Mouse (Mus musculus) kidney, embryonic 16.5 days (tissue): ENCODE measurements around the gene Inpp5d. TPM values are rescaled to one million over a fixed set of nuclear protein-coding genes. Genes with fewer than 3 reads are reported as not detected.
"Not testable (repeated sequence)": the region's sequence is repeated elsewhere in the genome, so short reads cannot be mapped to it uniquely, and the experiment has no call there.

Experiments used
- ATAC-seq: fragments of 200-750 bp; cut with Nextera tagmentation; 2 replicates; pipeline ENCODE4 v1.8.0; 2017; ENCODE audit warnings: moderate TSS enrichment; ENCODE audit not compliant: low FRiP score, low TSS enrichment
- H3K27ac ChIP-seq: fragments of 300-500 bp; sonication (generic); 2 replicates; pipeline ENCODE4 v1.5.1; 2014; ENCODE audit warnings: low read length
- H3K27me3 ChIP-seq: fragments of 300-500 bp; sonication (generic); 2 replicates; pipeline ENCODE4 v1.6.1; 2014; ENCODE audit warnings: low read length, control low read depth, mixed read lengths; ENCODE audit not compliant: insufficient read depth
- H3K36me3 ChIP-seq: fragments of 300-500 bp; sonication (generic); 2 replicates; pipeline ENCODE4 v1.6.1; 2014; ENCODE audit warnings: low read length, control low read depth, mixed read lengths; ENCODE audit not compliant: insufficient read depth
- H3K4me1 ChIP-seq: fragments of 300-500 bp; sonication (generic); 2 replicates; pipeline ENCODE4 v1.6.1; 2014; ENCODE audit warnings: low read length, control low read depth, mixed read lengths; ENCODE audit not compliant: insufficient read depth
- H3K4me2 ChIP-seq: fragments of 300-500 bp; sonication (generic); replicated peaks from 2 replicates; pipeline ENCODE4 v1.6.1; 2014; ENCODE audit warnings: low read depth, low read length
- H3K4me3 ChIP-seq: fragments of 300-500 bp; sonication (generic); 2 replicates; pipeline ENCODE4 v1.5.1; 2014; ENCODE audit warnings: mild to moderate bottlenecking, low read length
- H3K9ac ChIP-seq: fragments of 300-500 bp; sonication (generic); replicated peaks from 2 replicates; pipeline ENCODE4 v1.6.1; 2014; ENCODE audit warnings: low read length
- H3K9me3 ChIP-seq: fragments of 300-500 bp; sonication (generic); 2 replicates; pipeline ENCODE4 v1.6.1; 2016; ENCODE audit warnings: low read length, control low read depth
- WGBS: fragments of 180-500 bp; shearing (Covaris S2); extraction: QIAGEN DNeasy Blood & Tissue Kit; methylation state at CpG from one replicate; pipeline ENCODE4 v1.1.7; 2014; 5-methylcytosine and 5-hydroxymethylcytosine counted together
- polyA plus RNA-seq: library from polyadenylated mRNA; unstranded; fragments of >200 nt; fragmentation: Nextera tagmentation; extraction: Ambion mirVana; gene quantifications from 2 replicates; pipeline ENCODE4 v1.2.1, GENCODE M21; 2015

Inpp5d gene
- polyA plus RNA-seq, 1 experiment from 2014 or later: 9.1 TPM

- Histone ChIP-seq H3K27me3 (no peaks in the 10 kb centered on the region), H3K36me3 (no peaks in the 10 kb centered on the region), H3K9me3 (peaks cover 3% of the 10 kb centered on the region; the same call in 1 of the 2 replicates), H3K4me2 (no peak overlapping the region), H3K4me1 (no peaks in the 10 kb centered on the region), H3K27ac (no peak overlapping the region), H3K4me3 (no peak overlapping the region), H3K9ac (no peak overlapping the region)
- ATAC-seq: no peak
- WGBS: 71% methylated on average over 1 of the region's 1 CpGs
Observed at GRCm38 (mm10) chr1:87660740-87661139, 40.6 kb downstream of the Inpp5d start.

- peaks cover 3% of the 10 kb centered on the region; the same call in 1 of the 2 replicates for H3K9me3 ChIP-seq
- ATAC-seq: no peak
- H3K36me3 ChIP-seq: no peaks in the 10 kb centered on the region
- WGBS: 70% methylated on average over 2 of the region's 2 CpGs
- H3K4me1 ChIP-seq: no peaks in the 10 kb centered on the region
- no peak overlapping the region for H3K4me2 ChIP-seq
- no peaks in the 10 kb centered on the region for H3K27me3 ChIP-seq
- H3K9ac ChIP-seq: no peak overlapping the region
- H3K27ac ChIP-seq: no peak overlapping the region
- H3K4me3 ChIP-seq: no peak overlapping the region
Observed at GRCm38 (mm10) chr1:87663992-87664391, 43.9 kb downstream of the Inpp5d start.

- Histone ChIP-seq H3K4me3 (no peak overlapping the region), H3K27ac (no peak overlapping the region), H3K27me3 (no peaks in the 10 kb centered on the region), H3K4me2 (no peak overlapping the region), H3K9ac (no peak overlapping the region), H3K9me3 (peaks cover 3% of the 10 kb centered on the region; the same call in 1 of the 2 replicates), H3K36me3 (no peaks in the 10 kb centered on the region), H3K4me1 (no peaks in the 10 kb centered on the region)
- no peak for ATAC-seq
- 65% methylated on average over 1 of the region's 1 CpGs for WGBS
Observed at GRCm38 (mm10) chr1:87667006-87667405, 46.9 kb downstream of the Inpp5d start.

DNA sequence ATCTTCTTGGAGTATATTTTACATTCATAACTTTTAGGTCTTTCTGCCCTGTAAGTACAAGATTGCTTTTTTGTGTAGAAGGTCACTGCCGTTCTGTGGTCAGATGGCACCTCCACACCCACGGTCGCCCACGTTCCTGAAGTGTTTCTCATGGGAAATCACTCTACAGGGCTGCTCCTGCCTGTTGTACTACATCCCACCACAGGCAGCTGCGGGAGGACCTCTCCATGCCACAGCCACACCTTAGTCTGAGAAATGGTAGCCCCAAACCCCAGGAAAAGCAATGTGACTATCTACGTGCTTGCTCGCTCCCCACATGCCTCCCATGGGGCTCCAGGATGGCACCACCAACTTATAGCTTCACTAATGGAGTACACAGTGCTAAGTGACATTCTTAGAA lies 48.2 kb downstream of the Inpp5d start:
- no peak for ATAC-seq
- H3K4me1 ChIP-seq: no peaks in the 10 kb centered on the region
- no peak overlapping the region for H3K27ac ChIP-seq
- H3K27me3 ChIP-seq: no peaks in the 10 kb centered on the region
- H3K36me3 ChIP-seq: no peaks in the 10 kb centered on the region
- H3K4me3 ChIP-seq: no peak overlapping the region
- WGBS: 89% methylated on average over 7 of the region's 7 CpGs
- H3K9me3 ChIP-seq: peaks cover 3% of the 10 kb centered on the region; the same call in 1 of the 2 replicates
- H3K9ac ChIP-seq: no peak overlapping the region
- H3K4me2 ChIP-seq: no peak overlapping the region

GRCm38 (mm10) chr1:87671483-87671882 lies 51.4 kb downstream of the Inpp5d start:
- no peaks in the 10 kb centered on the region for H3K36me3 ChIP-seq
- H3K9me3 ChIP-seq: no peaks in the 10 kb centered on the region
- no peak overlapping the region for H3K27ac ChIP-seq
- ATAC-seq: no peak
- H3K4me1 ChIP-seq: no peaks in the 10 kb centered on the region
- H3K9ac ChIP-seq: no peak overlapping the region
- H3K4me3 ChIP-seq: no peak overlapping the region
- 61% methylated on average over 4 of the region's 4 CpGs for WGBS
- H3K27me3 ChIP-seq: no peaks in the 10 kb centered on the region
- H3K4me2 ChIP-seq: no peak overlapping the region

GRCm38 (mm10) chr1:87673822-87674604 lies 53.9 kb downstream of the Inpp5d start:
- Histone ChIP-seq H3K4me1 (no peaks in the 10 kb centered on the region), H3K4me2 (no peak overlapping the region), H3K27me3 (no peaks in the 10 kb centered on the region), H3K27ac (no peak overlapping the region), H3K9me3 (no peaks in the 10 kb centered on the region), H3K4me3 (no peak overlapping the region), H3K9ac (no peak overlapping the region), H3K36me3 (no peaks in the 10 kb centered on the region)
- no peak for ATAC-seq
- WGBS: 77% methylated on average over 9 of the region's 9 CpGs

- Histone ChIP-seq H3K27me3 (no peaks in the 10 kb centered on the region), H3K27ac (no peak overlapping the region), H3K4me1 (no peaks in the 10 kb centered on the region), H3K9ac (no peak overlapping the region), H3K36me3 (no peaks in the 10 kb centered on the region), H3K4me3 (no peak overlapping the region), H3K9me3 (no peaks in the 10 kb centered on the region), H3K4me2 (no peak overlapping the region)
- ATAC-seq: no peak
- WGBS: 87% methylated on average over 6 of the region's 6 CpGs
Observed at GRCm38 (mm10) chr1:87676006-87676405, 55.9 kb downstream of the Inpp5d start.

DNA sequence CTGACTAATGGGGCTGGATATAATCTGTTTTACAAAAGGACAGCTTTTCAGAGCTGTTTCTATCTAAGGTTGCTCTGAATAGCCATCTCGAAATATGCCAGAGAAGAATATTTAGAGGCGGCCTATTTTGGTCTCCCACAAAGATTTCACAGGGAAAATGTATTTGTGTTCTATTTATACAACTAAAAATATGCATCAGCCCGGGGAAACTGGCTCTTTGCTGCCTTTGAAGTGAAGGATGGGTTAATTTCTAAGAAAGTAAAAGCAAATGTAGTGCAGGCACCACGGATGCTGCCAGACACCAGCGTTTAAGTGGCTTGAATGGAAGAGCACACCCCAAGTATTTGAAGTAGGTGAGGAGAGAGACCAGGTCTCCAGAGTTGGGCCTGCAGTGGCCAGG lies 59.0 kb downstream of the Inpp5d start:
- Histone ChIP-seq H3K4me3 (no peak overlapping the region), H3K36me3 (no peaks in the 10 kb centered on the region), H3K9ac (no peak overlapping the region), H3K4me1 (no peaks in the 10 kb centered on the region), H3K27ac (no peak overlapping the region), H3K27me3 (no peaks in the 10 kb centered on the region), H3K9me3 (no peaks in the 10 kb centered on the region), H3K4me2 (no peak overlapping the region)
- no peak for ATAC-seq
- WGBS: 79% methylated on average over 5 of the region's 5 CpGs

DNA sequence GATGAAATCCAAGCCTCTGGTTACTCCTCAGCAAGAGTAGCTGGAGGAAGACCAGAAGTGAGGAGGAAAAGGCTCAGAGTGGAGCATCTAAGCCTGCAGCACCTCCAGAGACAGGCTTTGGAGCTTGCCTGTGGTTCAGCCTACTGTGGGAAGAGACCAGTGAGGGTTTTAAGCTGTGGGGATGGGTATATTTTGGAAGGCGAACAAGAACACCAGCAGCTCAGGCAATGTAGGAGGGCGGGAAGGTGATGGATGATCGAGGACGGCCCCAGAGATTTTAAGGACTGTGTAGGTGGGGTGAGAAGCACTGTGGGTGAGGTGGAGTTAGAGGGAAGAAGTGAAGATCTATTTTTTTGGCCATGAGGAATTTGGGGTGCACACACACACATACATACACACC lies 60.8 kb downstream of the Inpp5d start:
- ATAC-seq: no peak
- Histone ChIP-seq H3K36me3 (no peaks in the 10 kb centered on the region), H3K9me3 (no peaks in the 10 kb centered on the region), H3K4me3 (no peak overlapping the region), H3K27me3 (no peaks in the 10 kb centered on the region), H3K4me1 (no peaks in the 10 kb centered on the region), H3K27ac (no peak overlapping the region), H3K4me2 (no peak overlapping the region), H3K9ac (no peak overlapping the region)
- 92% methylated on average over 4 of the region's 4 CpGs for WGBS

- H3K4me2 ChIP-seq, H3K36me3 ChIP-seq, H3K4me1 ChIP-seq, H3K9ac ChIP-seq, H3K4me3 ChIP-seq, H3K27ac ChIP-seq, H3K9me3 ChIP-seq, ATAC-seq, H3K27me3 ChIP-seq: not testable (repeated sequence)
- WGBS: 79% methylated on average over 5 of the region's 7 CpGs
Observed at GRCm38 (mm10) chr1:87682473-87682872, 62.4 kb downstream of the Inpp5d start.
